Mouse (Mus musculus): ENCODE results near the gene Mcfd2.
"Not testable (repeated sequence)": the region's sequence is repeated elsewhere in the genome, so short reads cannot be mapped to it uniquely, and the experiment has no call there.

The Mcfd2 gene

GRCm38 (mm10) chr17:87265792-87266186, at the start of gene Mcfd2:
Gene Mcfd2 (minus strand): TSS chr17:87265935.
- DNase-seq, result peak; percentile 97

- DNase-seq, result peak; percentile 92
Observed at GRCm38 (mm10) chr17:87315021-87315531, 49.3 kb upstream of the Mcfd2 start.

GRCm38 (mm10) chr17:87314530-87314946, 48.8 kb upstream of the Mcfd2 start:
- peak; percentile 50 for DNase-seq

- DNase-seq, result no peak
Observed at GRCm38 (mm10) chr17:87314121-87314520, 48.4 kb upstream of the Mcfd2 start.

GRCm38 (mm10) chr17:87312924-87313870, 47.5 kb upstream of the Mcfd2 start:
- peak; percentile 60 for DNase-seq

GRCm38 (mm10) chr17:87312351-87312750, 46.6 kb upstream of the Mcfd2 start:
- peak; percentile 85 for DNase-seq

GRCm38 (mm10) chr17:87310497-87310896, 44.8 kb upstream of the Mcfd2 start:
- no peak for DNase-seq

- DNase-seq, result no peak
Observed at GRCm38 (mm10) chr17:87309073-87309788, 43.5 kb upstream of the Mcfd2 start.

GRCm38 (mm10) chr17:87306746-87307145, 41.0 kb upstream of the Mcfd2 start:
- DNase-seq, result peak; percentile 40

- DNase-seq, result no peak
Observed at GRCm38 (mm10) chr17:87305065-87305464, 39.3 kb upstream of the Mcfd2 start.

GRCm38 (mm10) chr17:87304151-87304894, 38.6 kb upstream of the Mcfd2 start:
- DNase-seq, result peak; percentile 79

- DNase-seq, result no peak
Observed at GRCm38 (mm10) chr17:87302014-87302794, 36.5 kb upstream of the Mcfd2 start.

GRCm38 (mm10) chr17:87301607-87302006, 35.9 kb upstream of the Mcfd2 start:
- DNase-seq, result not testable (repeated sequence)

- DNase-seq, result no peak
Observed at GRCm38 (mm10) chr17:87300340-87300739, 34.6 kb upstream of the Mcfd2 start.

- DNase-seq, result no peak
Observed at GRCm38 (mm10) chr17:87298944-87299343, 33.2 kb upstream of the Mcfd2 start.

GRCm38 (mm10) chr17:87296701-87297100, 31.0 kb upstream of the Mcfd2 start:
- not testable (repeated sequence) for DNase-seq

GRCm38 (mm10) chr17:87295738-87296137, 30.0 kb upstream of the Mcfd2 start:
- no peak for DNase-seq

GRCm38 (mm10) chr17:87293125-87293524, 27.4 kb upstream of the Mcfd2 start:
- DNase-seq, result no peak

GRCm38 (mm10) chr17:87291782-87292181, 26.0 kb upstream of the Mcfd2 start:
- DNase-seq, result no peak

- no peak for DNase-seq
Observed at GRCm38 (mm10) chr17:87291037-87291436, 25.3 kb upstream of the Mcfd2 start.

- peak; percentile 54 for DNase-seq
Observed at GRCm38 (mm10) chr17:87289367-87289766, 23.6 kb upstream of the Mcfd2 start.

GRCm38 (mm10) chr17:87288131-87288530, 22.4 kb upstream of the Mcfd2 start:
- DNase-seq, result peak; percentile 67
